Mouse (Mus musculus): Measurements from ENCODE around the gene S1pr4. TPM values are rescaled to one million over a fixed set of nuclear protein-coding genes. Genes with fewer than 3 reads are reported as not detected.

Gene S1pr4
- polyA plus RNA-seq (2014; fragmentation: Nextera tagmentation; extraction: Ambion mirVana), result 0.70 and 0.81 TPM in 2 replicates

- Histone ChIP-seq H3K27ac (no peak within 1 kb of the TSS), H3K27me3 (ENCODE audit: control insufficient read depth, insufficient read depth, low read length) (peaks cover 9% of the 10 kb centered on the region; the same call in 1 of the 2 replicates), H3K4me2 (replicated peaks) (no peak within 1 kb of the TSS), H3K9me3 (ENCODE audit: control insufficient read depth, low read length) (no peaks in the 10 kb centered on the region), H3K4me3 (replicated peaks; ENCODE audit: low read length) (no peak within 1 kb of the TSS), H3K36me3 (replicated peaks; ENCODE audit: control insufficient read depth, insufficient read depth) (no peaks in the 10 kb centered on the region), H3K9ac (no peak within 1 kb of the TSS), H3K4me1 (replicated peaks; ENCODE audit: control insufficient read depth, insufficient read depth, low read length) (peaks cover 11% of the 10 kb centered on the region)
- 79% methylated on average over 3 of the region's 3 CpGs for WGBS
- ATAC-seq (ENCODE audit: low FRiP score), result no peak
- DNase-seq (ENCODE audit: low spot score), result no peak
Observed at GRCm38 (mm10) chr10:81500032-81500431, at the start of gene S1pr4. TSS of gene S1pr4 (minus strand) at chr10:81500132.

DNA sequence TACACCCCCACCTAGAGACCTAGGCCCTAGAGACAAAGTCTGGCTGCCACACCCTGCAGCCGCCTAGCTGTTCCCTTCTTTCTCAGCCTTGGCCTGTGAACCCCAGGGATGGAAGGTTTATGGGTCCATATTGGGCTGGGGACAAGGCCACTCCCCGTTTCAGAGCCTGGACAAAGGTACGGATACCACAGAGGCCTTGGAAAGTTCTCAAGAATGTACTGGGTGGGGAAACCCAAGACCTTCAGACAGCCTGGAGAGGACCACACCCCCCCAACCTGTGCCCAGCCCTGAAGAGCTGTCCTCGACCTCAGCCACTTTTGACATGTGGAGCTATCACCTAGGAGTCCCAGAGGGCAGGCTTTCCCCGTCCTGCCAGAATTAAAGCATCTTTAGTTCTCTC is 49.0 kb upstream of the S1pr4 start:
- no peak overlapping the region for H3K27ac ChIP-seq
- no peak overlapping the region for H3K4me2 ChIP-seq (replicated peaks)
- peaks cover 2% of the 10 kb centered on the region for H3K4me1 ChIP-seq (replicated peaks; ENCODE audit: control insufficient read depth, insufficient read depth, low read length)
- DNase-seq (ENCODE audit: low spot score), result no peak
- no peaks in the 10 kb centered on the region for H3K9me3 ChIP-seq (ENCODE audit: control insufficient read depth, low read length)
- no peaks in the 10 kb centered on the region for H3K27me3 ChIP-seq (ENCODE audit: control insufficient read depth, insufficient read depth, low read length)
- WGBS, result 72% methylated on average over 5 of the region's 5 CpGs
- no peaks in the 10 kb centered on the region for H3K36me3 ChIP-seq (replicated peaks; ENCODE audit: control insufficient read depth, insufficient read depth)
- ATAC-seq (ENCODE audit: low FRiP score), result no peak
- no peak overlapping the region for H3K9ac ChIP-seq
- no peak overlapping the region for H3K4me3 ChIP-seq (replicated peaks; ENCODE audit: low read length)

GRCm38 (mm10) chr10:81546788-81547571 is 47.0 kb upstream of the S1pr4 start:
- no peak overlapping the region for H3K4me2 ChIP-seq (replicated peaks)
- DNase-seq (ENCODE audit: low spot score) (no peak), ATAC-seq (ENCODE audit: low FRiP score) (no peak)
- H3K4me3 ChIP-seq (replicated peaks; ENCODE audit: low read length), result no peak overlapping the region
- peaks cover 18% of the 10 kb centered on the region for H3K4me1 ChIP-seq (replicated peaks; ENCODE audit: control insufficient read depth, insufficient read depth, low read length)
- 95% methylated on average over 13 of the region's 13 CpGs for WGBS
- H3K27ac ChIP-seq, result no peak overlapping the region
- no peaks in the 10 kb centered on the region for H3K9me3 ChIP-seq (ENCODE audit: control insufficient read depth, low read length)
- no peak overlapping the region for H3K9ac ChIP-seq
- no peaks in the 10 kb centered on the region for H3K27me3 ChIP-seq (ENCODE audit: control insufficient read depth, insufficient read depth, low read length)
- H3K36me3 ChIP-seq (replicated peaks; ENCODE audit: control insufficient read depth, insufficient read depth), result no peaks in the 10 kb centered on the region

- Histone ChIP-seq H3K36me3 (replicated peaks; ENCODE audit: control insufficient read depth, insufficient read depth) (no peaks in the 10 kb centered on the region), H3K27ac (no peak overlapping the region), H3K4me2 (replicated peaks) (no peak overlapping the region), H3K27me3 (ENCODE audit: control insufficient read depth, insufficient read depth, low read length) (no peaks in the 10 kb centered on the region), H3K4me3 (replicated peaks; ENCODE audit: low read length) (no peak overlapping the region), H3K9ac (no peak overlapping the region), H3K4me1 (replicated peaks; ENCODE audit: control insufficient read depth, insufficient read depth, low read length) (peaks cover 18% of the 10 kb centered on the region), H3K9me3 (ENCODE audit: control insufficient read depth, low read length) (no peaks in the 10 kb centered on the region)
- DNase-seq (ENCODE audit: low spot score), result no peak
- no peak for ATAC-seq (ENCODE audit: low FRiP score)
- WGBS, result 83% methylated on average over 5 of the region's 5 CpGs
Observed at GRCm38 (mm10) chr10:81546332-81546731, 46.4 kb upstream of the S1pr4 start.

GRCm38 (mm10) chr10:81545161-81545747 is 45.3 kb upstream of the S1pr4 start, which contains the start of gene Gna11:
TSS of gene Gna11 (minus strand) at chr10:81545190.
- no peaks in the 10 kb centered on the region for H3K27me3 ChIP-seq (ENCODE audit: control insufficient read depth, insufficient read depth, low read length)

GRCm38 (mm10) chr10:81544296-81545160 is 44.6 kb upstream of the S1pr4 start:
- Histone ChIP-seq H3K27me3 (ENCODE audit: control insufficient read depth, insufficient read depth, low read length) (no peaks in the 10 kb centered on the region), H3K4me2 (replicated peaks) (peak overlapping the region; percentile 95), H3K9ac (peak overlapping the region; percentile 96), H3K9me3 (ENCODE audit: control insufficient read depth, low read length) (no peaks in the 10 kb centered on the region), H3K36me3 (replicated peaks; ENCODE audit: control insufficient read depth, insufficient read depth) (no peaks in the 10 kb centered on the region; the same call in 1 of the 2 replicates), H3K27ac (peak overlapping the region; percentile 87), H3K4me1 (replicated peaks; ENCODE audit: control insufficient read depth, insufficient read depth, low read length) (peaks cover 18% of the 10 kb centered on the region), H3K4me3 (replicated peaks; ENCODE audit: low read length) (peak overlapping the region; percentile 89)
- under 1% methylated on average over 85 of the region's 93 CpGs for WGBS
- DNase-seq (ENCODE audit: low spot score) (peak; percentile 38), ATAC-seq (ENCODE audit: low FRiP score) (peak; percentile 28)

More at GRCm38 (mm10) chr10:81545161-81545747, 45.3 kb upstream of the S1pr4 start, which contains the start of gene Gna11:
- Histone ChIP-seq H3K27ac (peak within 1 kb of the TSS; percentile 87), H3K9ac (peak within 1 kb of the TSS; percentile 96), H3K4me1 (replicated peaks; ENCODE audit: control insufficient read depth, insufficient read depth, low read length) (peaks cover 18% of the 10 kb centered on the region), H3K36me3 (replicated peaks; ENCODE audit: control insufficient read depth, insufficient read depth) (no peaks in the 10 kb centered on the region), H3K4me2 (replicated peaks) (peak within 1 kb of the TSS; percentile 95), H3K9me3 (ENCODE audit: control insufficient read depth, low read length) (no peaks in the 10 kb centered on the region), H3K4me3 (replicated peaks; ENCODE audit: low read length) (peak within 1 kb of the TSS; percentile 89)
- DNase-seq (ENCODE audit: low spot score), result peak; percentile 99
- under 1% methylated on average over 56 of the region's 59 CpGs for WGBS
- ATAC-seq (ENCODE audit: low FRiP score), result peak; percentile 97

GRCm38 (mm10) chr10:81543633-81544032 is 43.7 kb upstream of the S1pr4 start:
- peak overlapping the region; percentile 96 for H3K9ac ChIP-seq
- DNase-seq (ENCODE audit: low spot score), result no peak
- no peaks in the 10 kb centered on the region; the same call in 1 of the 2 replicates for H3K36me3 ChIP-seq (replicated peaks; ENCODE audit: control insufficient read depth, insufficient read depth)
- no peak for ATAC-seq (ENCODE audit: low FRiP score)
- no peaks in the 10 kb centered on the region for H3K9me3 ChIP-seq (ENCODE audit: control insufficient read depth, low read length)
- peaks cover 18% of the 10 kb centered on the region for H3K4me1 ChIP-seq (replicated peaks; ENCODE audit: control insufficient read depth, insufficient read depth, low read length)
- peak overlapping the region; percentile 95 for H3K4me2 ChIP-seq (replicated peaks)
- H3K27ac ChIP-seq, result no peak overlapping the region
- WGBS, result 81% methylated on average over 1 of the region's 1 CpGs
- H3K4me3 ChIP-seq (replicated peaks; ENCODE audit: low read length), result peak overlapping the region; percentile 89
- no peaks in the 10 kb centered on the region for H3K27me3 ChIP-seq (ENCODE audit: control insufficient read depth, insufficient read depth, low read length)

- H3K9ac ChIP-seq, result peak overlapping the region; percentile 96; the same call in 1 of the 2 replicates
- H3K36me3 ChIP-seq (replicated peaks; ENCODE audit: control insufficient read depth, insufficient read depth), result no peaks in the 10 kb centered on the region; the same call in 1 of the 2 replicates
- H3K27me3 ChIP-seq (ENCODE audit: control insufficient read depth, insufficient read depth, low read length), result no peaks in the 10 kb centered on the region
- H3K27ac ChIP-seq, result no peak overlapping the region
- H3K4me3 ChIP-seq (replicated peaks; ENCODE audit: low read length), result peak overlapping the region; percentile 89
- no peaks in the 10 kb centered on the region for H3K9me3 ChIP-seq (ENCODE audit: control insufficient read depth, low read length)
- WGBS, result 72% methylated on average over 7 of the region's 7 CpGs
- peaks cover 18% of the 10 kb centered on the region for H3K4me1 ChIP-seq (replicated peaks; ENCODE audit: control insufficient read depth, insufficient read depth, low read length)
- ATAC-seq (ENCODE audit: low FRiP score), result no peak
- peak overlapping the region; percentile 95 for H3K4me2 ChIP-seq (replicated peaks)
- no peak for DNase-seq (ENCODE audit: low spot score)
Observed at GRCm38 (mm10) chr10:81542727-81543460, 43.0 kb upstream of the S1pr4 start.

All from hindbrain, embryonic 14.5 days (tissue).